Mouse (Mus musculus): ENCODE measurements around the gene Sdk2. TPM values are rescaled to one million over a fixed set of nuclear protein-coding genes. Genes with fewer than 3 reads are reported as not detected.
A peak's percentile ranks its signal among the peaks of the same experiment; 100 is the strongest.

Gene Sdk2
- polyA plus RNA-seq, 1 experiment, result 1.2 TPM

DNA sequence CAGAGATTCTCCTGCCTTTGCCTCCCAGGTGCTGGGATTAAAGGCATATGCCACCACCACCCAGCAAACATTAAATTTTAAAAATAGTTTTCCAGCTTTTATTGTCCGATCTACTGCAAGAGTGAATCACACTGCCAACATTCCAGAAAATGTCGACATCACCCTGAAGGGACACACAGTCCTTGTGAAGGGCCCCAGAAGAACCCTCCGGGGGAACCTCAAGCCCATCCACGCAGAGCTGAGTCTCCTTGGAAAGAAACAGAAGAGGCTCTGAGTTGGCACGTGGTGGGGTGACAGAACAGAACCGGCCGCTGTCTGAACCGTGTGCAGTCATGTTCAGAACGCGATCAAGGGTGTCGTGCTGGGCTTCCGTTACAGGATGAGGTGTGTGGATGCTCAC is 310.3 kb downstream of the Sdk2 start:
- H3K4me1 ChIP-seq (ENCODE audit: control insufficient read depth, insufficient read depth, low read length), result no peaks in the 10 kb centered on the region
- TF ChIP-seq CTCF (IDR thresholded peaks at IDR 0.05; ENCODE audit: insufficient read depth, low read length) (no peak), POLR2A (IDR thresholded peaks at IDR 0.05; ENCODE audit: borderline replicate concordance, extremely low read depth, low read depth, low read length) (no peak; the same call in 1 of the 2 replicates)
- no peak overlapping the region for H3K4me3 ChIP-seq (replicated peaks; ENCODE audit: extremely low read depth, low read depth, low read length)
- DNase-seq, result no peak
- 63% methylated on average over 12 of the region's 12 CpGs for WGBS

- H3K4me1 ChIP-seq (ENCODE audit: control insufficient read depth, insufficient read depth, low read length), result no peaks in the 10 kb centered on the region
- 78% methylated on average over 14 of the region's 14 CpGs for WGBS
- DNase-seq, result no peak
- no peak overlapping the region for H3K4me3 ChIP-seq (replicated peaks; ENCODE audit: extremely low read depth, low read depth, low read length)
- TF ChIP-seq CTCF (IDR thresholded peaks at IDR 0.05; ENCODE audit: insufficient read depth, low read length) (no peak), POLR2A (IDR thresholded peaks at IDR 0.05; ENCODE audit: borderline replicate concordance, extremely low read depth, low read depth, low read length) (no peak)
Measured at GRCm38 (mm10) chr11:113755878-113756277, 311.0 kb downstream of the Sdk2 start.

GRCm38 (mm10) chr11:113754845-113755244 is 312.0 kb downstream of the Sdk2 start:
- no peak for TF ChIP-seq POLR2A (IDR thresholded peaks at IDR 0.05; ENCODE audit: borderline replicate concordance, extremely low read depth, low read depth, low read length)
- no peak for TF ChIP-seq CTCF (IDR thresholded peaks at IDR 0.05; ENCODE audit: insufficient read depth, low read length)
- H3K4me3 ChIP-seq (replicated peaks; ENCODE audit: extremely low read depth, low read depth, low read length), result no peak overlapping the region
- WGBS, result 82% methylated on average over 9 of the region's 9 CpGs
- DNase-seq, result no peak
- no peaks in the 10 kb centered on the region; the same call in 1 of the 2 replicates for H3K4me1 ChIP-seq (ENCODE audit: control insufficient read depth, insufficient read depth, low read length)

- Histone ChIP-seq H3K4me1 (ENCODE audit: control insufficient read depth, insufficient read depth, low read length) (peaks cover 14% of the 10 kb centered on the region), H3K4me3 (replicated peaks; ENCODE audit: extremely low read depth, low read depth, low read length) (no peak overlapping the region)
- TF ChIP-seq POLR2A (IDR thresholded peaks at IDR 0.05; ENCODE audit: borderline replicate concordance, extremely low read depth, low read depth, low read length) (no peak), CTCF (IDR thresholded peaks at IDR 0.05; ENCODE audit: insufficient read depth, low read length) (no peak)
- DNase-seq, result no peak
- WGBS, result 92% methylated on average over 10 of the region's 10 CpGs
Measured at GRCm38 (mm10) chr11:113752685-113753430, 314.0 kb downstream of the Sdk2 start.

GRCm38 (mm10) chr11:113752158-113752661 is 314.6 kb downstream of the Sdk2 start:
- Histone ChIP-seq H3K4me1 (ENCODE audit: control insufficient read depth, insufficient read depth, low read length) (peaks cover 19% of the 10 kb centered on the region), H3K4me3 (replicated peaks; ENCODE audit: extremely low read depth, low read depth, low read length) (peak overlapping the region; percentile 91)
- DNase-seq, result no peak
- 12% methylated on average over 15 of the region's 15 CpGs for WGBS
- TF ChIP-seq CTCF (IDR thresholded peaks at IDR 0.05; ENCODE audit: insufficient read depth, low read length), result no peak
- no peak for TF ChIP-seq POLR2A (IDR thresholded peaks at IDR 0.05; ENCODE audit: borderline replicate concordance, extremely low read depth, low read depth, low read length)

GRCm38 (mm10) chr11:113751484-113752084 is 315.3 kb downstream of the Sdk2 start, which contains the start of gene Cdc42ep4:
TSS of gene Cdc42ep4 (minus strand) at chr11:113751881.
- peak; percentile 89 for TF ChIP-seq POLR2A (IDR thresholded peaks at IDR 0.05; ENCODE audit: borderline replicate concordance, extremely low read depth, low read depth, low read length)
- TF ChIP-seq CTCF (IDR thresholded peaks at IDR 0.05; ENCODE audit: insufficient read depth, low read length), result no peak
- DNase-seq, result peak; percentile 85
- under 1% methylated on average over 44 of the region's 44 CpGs for WGBS

GRCm38 (mm10) chr11:113750571-113751483 is 316.0 kb downstream of the Sdk2 start:
- Histone ChIP-seq H3K4me1 (ENCODE audit: control insufficient read depth, insufficient read depth, low read length) (peaks cover 23% of the 10 kb centered on the region), H3K4me3 (replicated peaks; ENCODE audit: extremely low read depth, low read depth, low read length) (peak overlapping the region; percentile 91)
- WGBS, result under 1% methylated on average over 67 of the region's 67 CpGs
- DNase-seq, result peak; percentile 87
- TF ChIP-seq POLR2A (IDR thresholded peaks at IDR 0.05; ENCODE audit: borderline replicate concordance, extremely low read depth, low read depth, low read length) (peak; percentile 72; the same call in 1 of the 2 replicates), CTCF (IDR thresholded peaks at IDR 0.05; ENCODE audit: insufficient read depth, low read length) (peak; percentile 26; the same call in 1 of the 2 replicates)

More at GRCm38 (mm10) chr11:113751484-113752084, 315.3 kb downstream of the Sdk2 start, which contains the start of gene Cdc42ep4:
- peaks cover 19% of the 10 kb centered on the region for H3K4me1 ChIP-seq (ENCODE audit: control insufficient read depth, insufficient read depth, low read length)
- peak within 1 kb of the TSS; percentile 91 for H3K4me3 ChIP-seq (replicated peaks; ENCODE audit: extremely low read depth, low read depth, low read length)

DNA sequence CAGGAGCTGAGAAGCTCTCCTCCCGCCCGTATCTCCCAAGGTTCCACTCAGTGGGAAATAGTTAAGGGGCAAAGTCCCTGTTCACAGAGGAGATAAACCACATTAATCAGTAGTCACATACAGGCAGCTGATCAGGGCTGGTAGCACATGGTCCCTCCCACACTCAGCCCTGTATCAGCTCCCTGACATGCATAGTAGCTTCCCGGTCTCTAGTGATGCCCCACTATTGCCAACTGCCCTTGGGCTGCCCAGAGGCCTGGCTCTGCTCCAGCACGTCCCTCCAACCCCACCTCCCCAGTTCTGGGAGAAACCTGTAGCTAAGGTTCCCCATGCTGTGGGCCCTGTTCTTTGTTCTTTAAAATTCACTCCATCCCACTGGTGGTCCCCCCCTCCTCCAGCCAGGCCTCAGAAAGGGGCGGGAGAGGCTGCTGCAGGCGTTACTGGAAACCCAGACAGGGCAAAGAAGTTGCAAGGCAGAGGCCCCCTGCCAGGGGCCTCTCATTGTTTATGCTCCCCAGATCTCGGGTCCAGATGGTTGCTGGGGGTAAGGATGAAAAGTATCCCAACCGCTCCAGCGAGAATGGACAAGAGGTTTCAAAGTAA is 317.0 kb downstream of the Sdk2 start:
- Histone ChIP-seq H3K4me3 (replicated peaks; ENCODE audit: extremely low read depth, low read depth, low read length) (peak overlapping the region; percentile 91), H3K4me1 (ENCODE audit: control insufficient read depth, insufficient read depth, low read length) (peaks cover 26% of the 10 kb centered on the region)
- DNase-seq, result no peak
- TF ChIP-seq POLR2A (IDR thresholded peaks at IDR 0.05; ENCODE audit: borderline replicate concordance, extremely low read depth, low read depth, low read length) (peak; percentile 16; the same call in 1 of the 2 replicates), CTCF (IDR thresholded peaks at IDR 0.05; ENCODE audit: insufficient read depth, low read length) (no peak)
- 12% methylated on average over 9 of the region's 9 CpGs for WGBS

Data from lung, adult 2 months (tissue).